Mouse (Mus musculus) heart, embryonic 13.5 days (tissue): ENCODE measurements at regions not wholly inside any gene's neighbourhood (a gene's known extent, or its start where the extent isn't known, plus 50 kb on each side); places are given as distances from the start of the nearest gene placed in this dataset.

Experiments used
- ATAC-seq: fragments of 200-750 bp; cut with Nextera tagmentation; 2 replicates; pipeline ENCODE4 v1.8.0; 2017; ENCODE audit warnings: moderate TSS enrichment; ENCODE audit not compliant: insufficient number of reproducible peaks, low FRiP score, low TSS enrichment; ENCODE audit errors: extremely low read depth
- H3K27ac ChIP-seq: fragments of 300-500 bp; sonication (generic); replicated peaks from 2 replicates; pipeline ENCODE4 v1.5.1; 2015; ENCODE audit warnings: moderate library complexity, mild to moderate bottlenecking, inconsistent platforms
- H3K27me3 ChIP-seq: fragments of 300-500 bp; sonication (generic); replicated peaks from 2 replicates; pipeline ENCODE4 v1.6.1; 2015; ENCODE audit warnings: mild to moderate bottlenecking, inconsistent platforms
- H3K36me3 ChIP-seq: fragments of 300-500 bp; sonication (generic); 2 replicates; pipeline ENCODE4 v1.6.1; 2015; ENCODE audit warnings: mild to moderate bottlenecking, inconsistent platforms
- H3K4me1 ChIP-seq: fragments of 300-500 bp; sonication (generic); 2 replicates; pipeline ENCODE4 v1.6.1; 2015; ENCODE audit warnings: inconsistent platforms
- H3K4me2 ChIP-seq: fragments of 300-500 bp; sonication (generic); 2 replicates; pipeline ENCODE4 v1.6.1; 2015; ENCODE audit warnings: inconsistent platforms, mild to moderate bottlenecking, moderate library complexity
- H3K4me3 ChIP-seq: fragments of 300-500 bp; sonication (generic); 2 replicates; pipeline ENCODE4 v1.5.1; 2015; ENCODE audit warnings: moderate library complexity, mild to moderate bottlenecking, inconsistent platforms
- H3K9ac ChIP-seq: fragments of 300-500 bp; sonication (generic); 2 replicates; pipeline ENCODE4 v1.6.1; 2015; ENCODE audit warnings: inconsistent platforms, mild to moderate bottlenecking, moderate library complexity
- H3K9me3 ChIP-seq: fragments of 300-500 bp; sonication (generic); 2 replicates; pipeline ENCODE4 v1.6.1; 2016; ENCODE audit warnings: inconsistent platforms
- WGBS: fragments of 180-500 bp; shearing (Covaris S2); methylation state at CpG from one replicate; pipeline ENCODE4 v1.1.7; 2015; ENCODE audit warnings: mixed read lengths; 5-methylcytosine and 5-hydroxymethylcytosine counted together

DNA sequence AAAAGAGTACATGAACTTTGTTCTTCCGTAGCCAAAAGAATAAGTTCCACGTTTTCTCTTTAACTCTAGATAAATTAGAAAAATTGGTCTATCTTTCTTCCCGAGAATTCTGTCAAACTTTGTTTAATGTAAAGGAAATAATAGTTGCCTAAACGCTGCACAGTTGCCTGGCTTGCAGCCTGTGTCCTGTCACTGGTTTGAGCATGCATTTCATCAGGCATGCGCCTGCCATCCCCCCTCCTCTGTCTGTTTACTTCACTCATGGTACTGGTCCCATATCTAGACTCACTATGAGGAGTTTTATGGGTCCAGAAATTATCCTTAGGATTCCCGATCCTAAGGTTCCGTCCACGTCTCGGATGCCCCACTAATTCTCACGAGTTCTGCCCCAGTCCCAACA lies 520.5 kb upstream of the Mpdz start:
- ATAC-seq, result no peak
- Histone ChIP-seq H3K27me3 (no peaks in the 10 kb centered on the region), H3K4me2 (no peak overlapping the region), H3K27ac (no peak overlapping the region; the same call in 1 of the 2 replicates), H3K4me1 (peaks cover 5% of the 10 kb centered on the region), H3K36me3 (no peaks in the 10 kb centered on the region), H3K9ac (no peak overlapping the region), H3K9me3 (no peaks in the 10 kb centered on the region), H3K4me3 (no peak overlapping the region)
- WGBS, result 72% methylated on average over 10 of the region's 10 CpGs

DNA sequence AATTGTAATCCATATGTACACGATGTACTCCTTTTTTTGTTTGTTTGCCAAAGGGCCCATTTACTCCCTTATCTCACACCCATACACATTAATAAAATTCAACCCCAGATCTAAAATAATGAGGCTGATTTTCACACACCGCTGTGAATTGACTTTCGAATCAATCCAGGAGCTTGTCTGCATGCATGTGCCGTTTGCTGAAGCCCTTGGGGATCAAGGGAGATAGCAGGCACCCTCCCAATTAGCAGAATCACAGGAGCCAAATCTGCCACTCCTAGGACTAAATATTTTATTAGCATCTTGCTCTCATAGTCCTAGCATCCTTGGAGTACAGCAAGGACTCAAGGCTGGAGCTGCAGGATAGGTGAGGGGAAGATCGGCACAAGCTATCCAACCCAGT lies 520.0 kb upstream of the Mpdz start:
- no peak overlapping the region for H3K27ac ChIP-seq
- no peaks in the 10 kb centered on the region for H3K27me3 ChIP-seq
- H3K9ac ChIP-seq, result no peak overlapping the region
- no peaks in the 10 kb centered on the region for H3K36me3 ChIP-seq
- no peak for ATAC-seq
- H3K4me2 ChIP-seq, result no peak overlapping the region
- H3K4me3 ChIP-seq, result no peak overlapping the region
- 64% methylated on average over 5 of the region's 5 CpGs for WGBS
- H3K9me3 ChIP-seq, result no peaks in the 10 kb centered on the region
- H3K4me1 ChIP-seq, result peaks cover 10% of the 10 kb centered on the region

DNA sequence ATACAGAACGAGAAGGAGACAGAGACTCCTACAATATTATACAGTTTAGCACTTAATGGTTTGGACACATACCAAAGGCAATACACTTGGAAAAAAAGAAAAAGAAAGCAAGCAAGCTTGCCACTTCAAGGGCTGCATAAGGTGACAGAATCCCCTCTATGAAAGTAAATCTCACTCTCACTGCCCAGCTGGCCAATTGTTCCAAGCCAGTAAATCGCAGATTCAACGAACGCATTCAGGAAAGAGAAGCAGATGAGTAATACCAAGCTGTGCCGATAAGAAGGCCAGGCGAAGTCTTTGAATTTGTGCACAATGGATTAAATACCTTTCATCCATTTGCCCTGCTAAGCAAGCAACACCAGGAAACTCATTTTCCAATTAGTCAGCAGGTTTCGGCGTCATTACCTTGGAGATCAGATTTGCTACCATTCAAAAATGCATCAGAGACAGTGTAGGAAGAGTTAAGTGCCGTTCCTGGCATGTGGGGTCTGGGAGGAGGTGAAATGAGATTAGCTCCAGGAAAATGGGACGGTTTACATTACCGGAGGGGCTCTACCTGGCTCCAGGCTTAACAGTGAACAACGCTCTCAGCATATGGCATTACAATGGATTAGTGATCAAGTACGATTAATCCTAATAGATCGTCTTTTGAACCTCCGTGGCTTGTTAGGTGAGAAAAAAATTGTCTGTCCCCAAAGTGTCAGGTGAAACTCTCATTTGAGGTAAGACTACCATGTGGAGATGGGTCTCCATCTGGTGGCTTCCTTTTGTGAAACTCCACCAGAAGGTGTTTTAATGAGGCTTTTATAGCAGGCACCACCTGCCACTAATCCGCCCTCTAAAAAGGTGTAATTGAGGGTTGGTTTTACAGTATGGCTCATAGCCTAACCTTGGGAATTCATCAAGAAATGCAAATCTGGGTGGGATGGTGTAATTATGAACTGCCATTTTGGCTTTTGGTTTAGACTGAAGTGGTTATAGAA lies 518.2 kb upstream of the Mpdz start:
- Histone ChIP-seq H3K9ac (no peak overlapping the region), H3K36me3 (no peaks in the 10 kb centered on the region), H3K4me1 (peaks cover 20% of the 10 kb centered on the region), H3K4me3 (no peak overlapping the region), H3K27me3 (no peaks in the 10 kb centered on the region), H3K27ac (no peak overlapping the region), H3K4me2 (no peak overlapping the region), H3K9me3 (no peaks in the 10 kb centered on the region)
- ATAC-seq, result no peak
- WGBS, result 74% methylated on average over 16 of the region's 16 CpGs

DNA sequence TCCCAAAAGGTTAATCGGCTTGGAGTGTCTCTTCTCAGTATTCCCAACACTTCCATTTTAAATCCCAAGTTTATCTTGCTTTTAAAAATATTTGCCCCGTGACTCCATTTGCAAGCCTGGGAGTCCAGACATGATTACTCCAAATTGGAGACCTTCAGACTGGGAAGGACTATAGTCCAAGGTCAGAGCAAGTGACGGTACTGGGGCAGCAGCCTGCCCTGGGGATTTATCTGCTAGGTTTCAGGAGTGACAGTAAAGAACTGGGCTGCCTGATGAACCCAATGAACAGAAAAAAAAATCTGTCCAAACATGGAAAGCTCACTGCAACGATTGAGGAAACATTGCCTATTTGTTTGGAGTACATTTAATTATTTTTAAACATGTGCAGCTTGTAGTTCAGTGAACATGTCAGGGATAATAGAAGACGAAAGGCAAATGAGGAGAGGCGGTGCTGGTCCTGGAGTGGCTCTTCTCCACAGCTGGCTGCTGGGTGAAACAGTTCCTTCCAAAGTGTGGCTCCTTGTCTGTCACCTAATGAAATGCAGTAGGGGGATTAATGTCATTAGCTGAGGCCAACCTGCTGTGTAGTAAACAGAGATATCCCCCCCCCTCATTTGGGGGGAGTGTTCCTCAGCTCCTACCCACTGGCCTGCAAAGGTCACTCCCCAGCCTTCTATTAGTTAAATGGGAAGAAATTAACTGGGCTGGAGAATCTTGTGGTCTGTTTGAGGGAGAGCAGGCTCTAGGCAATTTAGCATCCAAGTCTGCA lies 514.5 kb upstream of the Mpdz start:
- ATAC-seq, result no peak
- no peaks in the 10 kb centered on the region for H3K27me3 ChIP-seq
- H3K27ac ChIP-seq, result peak overlapping the region; percentile 50
- peaks cover 25% of the 10 kb centered on the region for H3K4me1 ChIP-seq
- 38% methylated on average over 6 of the region's 6 CpGs for WGBS
- H3K4me2 ChIP-seq, result no peak overlapping the region
- no peaks in the 10 kb centered on the region for H3K36me3 ChIP-seq
- no peak overlapping the region for H3K4me3 ChIP-seq
- H3K9ac ChIP-seq, result no peak overlapping the region
- H3K9me3 ChIP-seq, result no peaks in the 10 kb centered on the region

DNA sequence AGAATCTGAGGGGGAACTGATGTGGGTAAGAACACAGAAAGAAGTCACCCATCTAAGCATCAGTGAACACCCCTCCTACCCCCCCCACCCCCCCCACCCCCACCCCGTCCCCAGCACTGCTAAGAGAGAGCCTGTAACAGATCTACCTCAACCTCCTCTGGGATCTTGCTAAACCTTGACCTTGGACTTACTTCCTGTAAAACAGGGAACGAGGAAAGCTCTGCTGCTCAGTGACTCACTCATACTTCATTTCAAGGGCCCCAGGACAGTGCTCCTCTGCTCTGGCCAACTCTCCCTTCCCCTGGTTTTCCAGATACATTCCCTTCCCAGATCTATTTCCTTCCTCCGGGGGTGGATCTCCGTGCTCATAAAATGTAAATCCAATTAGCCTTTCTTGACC lies 510.4 kb upstream of the Mpdz start:
- ATAC-seq, result no peak; the same call in 1 of the 2 replicates
- WGBS, result 50% methylated on average over 4 of the region's 4 CpGs
- no peak overlapping the region for H3K4me2 ChIP-seq
- H3K4me3 ChIP-seq, result no peak overlapping the region
- no peak overlapping the region for H3K27ac ChIP-seq
- H3K9me3 ChIP-seq, result no peaks in the 10 kb centered on the region
- no peaks in the 10 kb centered on the region for H3K27me3 ChIP-seq
- no peaks in the 10 kb centered on the region for H3K36me3 ChIP-seq
- H3K4me1 ChIP-seq, result peaks cover 20% of the 10 kb centered on the region
- no peak overlapping the region for H3K9ac ChIP-seq

DNA sequence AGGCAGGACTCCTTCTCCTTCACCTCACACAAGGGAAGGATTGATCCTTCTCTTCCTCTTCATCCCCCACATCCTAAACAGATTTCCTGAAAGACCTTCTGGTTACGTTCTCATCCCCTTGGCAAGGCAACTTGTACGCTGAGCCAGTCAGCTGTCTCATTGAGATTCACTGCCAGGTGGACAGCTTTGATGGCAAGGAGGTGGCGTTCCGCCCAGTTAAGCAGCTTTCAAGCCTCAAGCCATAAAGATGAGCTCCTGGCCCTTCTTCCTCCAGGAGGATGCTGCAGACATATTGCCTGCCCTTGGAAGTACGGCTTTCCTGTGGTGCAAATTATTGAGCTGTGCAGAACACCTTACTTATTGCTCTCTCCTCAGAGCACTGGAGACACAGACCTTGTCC lies 494.8 kb upstream of the Mpdz start:
- no peaks in the 10 kb centered on the region for H3K4me1 ChIP-seq
- no peak overlapping the region for H3K9ac ChIP-seq
- H3K27ac ChIP-seq, result no peak overlapping the region
- 72% methylated on average over 5 of the region's 5 CpGs for WGBS
- no peaks in the 10 kb centered on the region for H3K9me3 ChIP-seq
- H3K4me2 ChIP-seq, result no peak overlapping the region
- no peaks in the 10 kb centered on the region for H3K27me3 ChIP-seq
- no peak for ATAC-seq
- no peaks in the 10 kb centered on the region for H3K36me3 ChIP-seq
- no peak overlapping the region for H3K4me3 ChIP-seq

DNA sequence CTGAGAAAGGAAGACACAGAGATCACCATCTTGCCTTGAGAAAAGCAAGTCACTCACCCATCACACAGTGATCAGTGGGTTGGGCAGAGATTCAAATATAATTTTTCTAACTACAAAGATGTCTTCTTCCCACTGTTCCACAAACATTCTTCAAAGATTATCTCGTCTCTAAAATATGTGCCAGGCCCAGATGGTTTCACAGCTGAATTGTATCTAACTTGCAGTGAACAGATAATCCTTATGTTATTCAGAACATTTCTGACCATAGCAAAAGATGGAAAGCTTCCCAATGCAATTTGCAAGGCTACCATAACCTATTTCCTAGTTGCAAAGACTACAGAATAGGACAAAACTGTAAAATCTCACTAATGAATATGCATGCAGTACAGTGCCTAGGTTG lies 488.3 kb upstream of the Mpdz start:
- H3K4me2 ChIP-seq, result no peak overlapping the region
- ATAC-seq, result no peak
- WGBS, result 43% methylated on average over 1 of the region's 1 CpGs

DNA sequence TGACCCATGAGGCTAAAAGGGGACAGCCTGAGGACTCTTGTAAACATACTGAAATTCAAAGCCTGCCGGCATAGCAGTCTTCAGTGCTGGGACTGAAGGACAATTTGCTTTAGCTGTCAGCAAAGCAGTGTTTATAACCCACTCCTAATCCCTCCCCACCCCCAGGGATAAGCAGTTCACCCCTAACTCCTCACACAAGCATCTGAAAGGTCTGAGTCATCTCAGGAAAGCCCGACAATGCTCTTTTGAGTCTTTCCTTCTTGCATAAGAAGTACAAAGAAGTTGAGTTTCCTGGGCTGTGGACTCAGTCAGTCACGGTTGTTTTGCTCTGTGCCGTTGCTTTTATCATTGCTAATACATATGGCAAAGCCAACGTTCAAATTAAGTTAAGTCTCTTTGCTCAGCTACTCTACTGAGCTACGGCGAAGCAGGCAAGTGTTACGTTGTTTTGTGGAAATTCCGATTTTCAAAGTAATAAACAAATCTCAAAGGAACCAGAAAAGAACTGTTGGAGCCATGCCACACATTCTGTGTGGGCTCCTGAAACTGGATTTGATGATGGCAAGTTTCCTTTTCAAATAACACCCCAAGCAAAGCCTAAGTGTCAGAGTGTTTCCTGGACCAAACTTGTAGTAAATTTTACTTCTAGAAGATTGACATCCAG lies 486.1 kb upstream of the Mpdz start:
- ATAC-seq, result no peak
- no peaks in the 10 kb centered on the region for H3K36me3 ChIP-seq
- H3K9me3 ChIP-seq, result no peaks in the 10 kb centered on the region
- no peak overlapping the region for H3K9ac ChIP-seq
- no peak overlapping the region for H3K27ac ChIP-seq
- WGBS, result 51% methylated on average over 9 of the region's 9 CpGs
- H3K4me3 ChIP-seq, result no peak overlapping the region
- no peaks in the 10 kb centered on the region for H3K27me3 ChIP-seq
- no peak overlapping the region for H3K4me2 ChIP-seq
- H3K4me1 ChIP-seq, result peaks cover 33% of the 10 kb centered on the region

More for the DNA sequence above, 488.3 kb upstream of the Mpdz start:
- H3K4me1 ChIP-seq, result peaks cover 25% of the 10 kb centered on the region
- H3K9me3 ChIP-seq, result no peaks in the 10 kb centered on the region
- no peaks in the 10 kb centered on the region for H3K36me3 ChIP-seq
- H3K27ac ChIP-seq, result no peak overlapping the region
- H3K27me3 ChIP-seq, result no peaks in the 10 kb centered on the region
- no peak overlapping the region for H3K9ac ChIP-seq
- no peak overlapping the region for H3K4me3 ChIP-seq

DNA sequence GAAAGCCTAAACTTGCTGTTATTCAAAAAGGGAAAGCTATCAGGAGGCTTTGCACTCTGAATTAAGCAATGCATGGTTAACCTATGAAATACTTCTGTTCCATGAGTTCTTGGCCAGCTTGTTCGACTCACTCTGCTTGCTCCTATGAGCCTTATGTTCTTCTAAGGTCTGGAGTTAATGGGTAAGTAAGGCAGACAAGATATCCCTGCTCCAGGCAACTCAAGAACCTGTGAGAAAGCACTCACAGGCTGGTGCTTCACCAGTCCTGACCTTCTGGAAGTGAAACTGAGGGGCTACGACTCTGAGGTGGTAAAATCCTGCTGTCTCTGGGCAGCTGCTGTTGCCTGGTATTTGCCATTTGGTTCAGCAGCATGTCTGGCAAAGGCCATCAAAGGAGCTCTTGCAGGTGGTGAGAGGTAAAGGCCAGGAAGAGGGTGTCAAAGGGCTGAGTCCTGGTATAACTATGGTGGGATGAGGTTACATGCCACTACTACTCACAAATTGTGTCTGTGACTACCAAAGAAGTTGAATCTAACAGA lies 484.6 kb upstream of the Mpdz start:
- H3K36me3 ChIP-seq, result no peaks in the 10 kb centered on the region
- WGBS, result 58% methylated on average over 2 of the region's 2 CpGs
- H3K9me3 ChIP-seq, result no peaks in the 10 kb centered on the region
- no peak for ATAC-seq
- no peak overlapping the region for H3K4me3 ChIP-seq
- no peaks in the 10 kb centered on the region for H3K27me3 ChIP-seq
- no peak overlapping the region for H3K9ac ChIP-seq
- peaks cover 33% of the 10 kb centered on the region for H3K4me1 ChIP-seq
- H3K27ac ChIP-seq, result no peak overlapping the region
- H3K4me2 ChIP-seq, result no peak overlapping the region

DNA sequence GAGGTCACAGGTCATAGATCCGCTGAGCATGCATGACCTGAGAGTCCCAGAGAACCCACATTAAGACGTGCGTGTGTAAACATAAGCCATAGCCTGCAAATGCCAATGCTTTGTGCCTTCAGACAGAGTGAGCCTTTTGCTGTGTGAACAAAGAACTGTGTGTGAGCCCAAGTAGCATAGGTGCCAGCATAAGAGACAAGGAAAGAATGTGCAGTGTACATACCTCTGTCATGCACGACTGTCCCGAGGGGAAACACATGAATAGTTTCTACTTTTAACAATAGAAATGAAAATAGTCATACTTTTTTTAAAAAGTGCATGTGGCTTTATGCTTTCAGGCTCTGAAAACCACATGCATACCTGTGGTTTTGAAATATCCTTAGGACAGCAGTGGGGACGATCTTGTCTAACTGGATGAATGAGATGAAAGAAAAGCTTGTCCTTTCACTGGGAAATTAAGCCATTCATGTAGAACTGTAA lies 484.1 kb upstream of the Mpdz start:
- peaks cover 33% of the 10 kb centered on the region for H3K4me1 ChIP-seq
- WGBS, result 57% methylated on average over 6 of the region's 6 CpGs
- no peak overlapping the region; the same call in 1 of the 2 replicates for H3K27ac ChIP-seq
- no peak overlapping the region for H3K4me2 ChIP-seq
- no peaks in the 10 kb centered on the region for H3K27me3 ChIP-seq
- H3K4me3 ChIP-seq, result no peak overlapping the region
- H3K36me3 ChIP-seq, result no peaks in the 10 kb centered on the region
- H3K9me3 ChIP-seq, result no peaks in the 10 kb centered on the region
- ATAC-seq, result no peak
- H3K9ac ChIP-seq, result no peak overlapping the region

DNA sequence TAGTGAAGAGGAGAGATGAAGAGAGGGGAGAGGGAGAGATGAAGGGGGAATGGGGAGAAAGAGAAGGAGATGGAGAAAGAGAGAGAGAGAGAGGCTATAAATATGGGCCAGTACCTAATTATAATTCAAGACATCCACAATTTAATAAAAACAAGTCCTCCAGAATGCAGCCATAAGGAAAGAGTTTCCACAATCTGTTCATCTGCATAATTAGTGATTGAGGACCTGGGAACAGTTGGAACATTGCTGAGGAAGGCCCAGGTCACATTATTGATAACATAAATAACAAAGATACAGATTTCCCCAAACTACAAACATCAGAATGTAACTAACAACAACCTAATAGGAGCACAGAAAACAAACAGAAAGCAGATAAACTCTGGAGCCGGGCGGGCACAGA lies 483.0 kb upstream of the Mpdz start:
- H3K4me1 ChIP-seq, result peaks cover 33% of the 10 kb centered on the region
- H3K36me3 ChIP-seq, result no peaks in the 10 kb centered on the region
- ATAC-seq, result no peak
- 31% methylated on average over 2 of the region's 2 CpGs for WGBS
- no peak overlapping the region for H3K4me3 ChIP-seq
- no peak overlapping the region for H3K4me2 ChIP-seq
- peak overlapping the region; percentile 47; the same call in 1 of the 2 replicates for H3K27ac ChIP-seq
- no peaks in the 10 kb centered on the region for H3K9me3 ChIP-seq
- H3K27me3 ChIP-seq, result no peaks in the 10 kb centered on the region
- no peak overlapping the region for H3K9ac ChIP-seq
